Mouse (Mus musculus) thymus, postnatal 25 days (tissue): ENCODE data around the gene Osbpl2.
A peak's percentile ranks its signal among the peaks of the same experiment; 100 is the strongest.

Experiments used
- DNase-seq: peaks from one replicate; pipeline ENCODE4 v3.0.0; 2022

Osbpl2 gene

GRCm38 (mm10) chr2:180205083-180205955 is 86.2 kb downstream of the Osbpl2 start:
- DNase-seq = no peak

- no peak for DNase-seq
These were observed 86.8 kb downstream of the Osbpl2 start for GRCm38 (mm10) chr2:180205956-180206280.

- peak; percentile 21 for DNase-seq
These were observed 88.7 kb downstream of the Osbpl2 start for GRCm38 (mm10) chr2:180207840-180208239.

GRCm38 (mm10) chr2:180208976-180209375 is 89.9 kb downstream of the Osbpl2 start:
- no peak for DNase-seq

GRCm38 (mm10) chr2:180212255-180212654 is 93.1 kb downstream of the Osbpl2 start:
- DNase-seq = no peak
